Mouse (Mus musculus) myocyte (in vitro differentiated cells): ENCODE data around the gene Ccdc91.

Experiments used
- E2F4 ChIP-seq: IDR thresholded peaks from one replicate; pipeline ENCODE4 v1.6.1; 2011; ENCODE audit warnings: mild to moderate bottlenecking, control low read depth, moderate library complexity; ENCODE audit not compliant: insufficient read depth
- MAX ChIP-seq: IDR thresholded peaks from one replicate; pipeline ENCODE4 v1.6.1; 2011; ENCODE audit warnings: low read depth, mild to moderate bottlenecking, control low read depth
- MYOG ChIP-seq, 3 experiments: IDR thresholded peaks; one replicate each; pipeline ENCODE4 v1.6.1; 2011; ENCODE audit warnings: control low read depth in 2 of 3, low read depth in 2 of 3, mild to moderate bottlenecking in 2 of 3; ENCODE audit not compliant: insufficient read length in 2 of 3, control insufficient read depth in 1 of 3, insufficient read depth in 1 of 3
- POLR2A ChIP-seq: IDR thresholded peaks from one replicate; pipeline ENCODE4 v1.6.1; 2011; ENCODE audit warnings: low read depth, mild to moderate bottlenecking, control low read depth, moderate library complexity; ENCODE audit not compliant: insufficient read length
- POLR2AphosphoS2 ChIP-seq: IDR thresholded peaks from one replicate; pipeline ENCODE4 v1.6.1; 2011; ENCODE audit warnings: low read depth, control low read depth; ENCODE audit not compliant: insufficient read length

GRCm38 (mm10) chr6:147575183-147575784 lies 99.7 kb downstream of the Ccdc91 start:
- TF ChIP-seq E2F4 (no peak), POLR2A (no peak), MYOG (IDR thresholded peaks at IDR 0.05; ENCODE audit: control insufficient read depth in 1 of 3, insufficient read depth in 1 of 3, insufficient read length in 2 of 3, low read depth in 2 of 3) (no peak), MAX (no peak), POLR2AphosphoS2 (no peak)
